Mouse (Mus musculus) embryonic fibroblast, embryonic 13.5 days (primary cell): ENCODE data around the gene Trak2.

Experiments
- CTCF ChIP-seq: IDR thresholded peaks from 2 replicates; pipeline ENCODE4 v1.5.1; 2011; ENCODE audit warnings: mild to moderate bottlenecking, control low read depth, low read length, moderate library complexity, borderline replicate concordance; ENCODE audit not compliant: insufficient read depth
- POLR2A ChIP-seq: IDR thresholded peaks from 2 replicates; pipeline ENCODE4 v1.6.1; 2011; ENCODE audit warnings: low read depth, mild to moderate bottlenecking, control low read depth, low read length, moderate library complexity

GRCm38 (mm10) chr1:58995313-58995712, 22.1 kb upstream of the Trak2 start:
- TF ChIP-seq CTCF (no peak), POLR2A (no peak)
